Mouse (Mus musculus): Measurements from ENCODE around the gene Rsph10b.

The Rsph10b gene

DNA sequence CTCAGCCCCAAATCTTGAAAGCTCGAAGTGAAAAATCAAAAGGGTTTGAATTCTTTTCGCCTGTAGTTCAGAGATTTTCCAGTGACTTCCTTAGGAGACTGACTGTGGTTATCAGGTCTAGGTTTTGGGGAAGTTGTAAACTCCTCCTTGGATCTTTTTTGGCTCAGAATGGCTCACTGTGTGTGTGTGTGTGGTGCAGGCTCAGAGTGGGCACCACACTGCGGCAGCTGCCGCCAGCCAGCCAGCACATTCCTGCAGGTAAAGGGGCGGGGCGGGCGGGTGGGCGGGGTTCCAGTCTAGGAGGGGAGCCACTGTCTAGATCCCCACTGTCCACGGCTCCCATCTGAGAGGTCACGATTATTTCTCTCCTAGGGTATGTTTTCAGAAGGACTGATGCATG, 8.8 kb downstream of the Rsph10b start:
- DNase-seq, result no peak

DNA sequence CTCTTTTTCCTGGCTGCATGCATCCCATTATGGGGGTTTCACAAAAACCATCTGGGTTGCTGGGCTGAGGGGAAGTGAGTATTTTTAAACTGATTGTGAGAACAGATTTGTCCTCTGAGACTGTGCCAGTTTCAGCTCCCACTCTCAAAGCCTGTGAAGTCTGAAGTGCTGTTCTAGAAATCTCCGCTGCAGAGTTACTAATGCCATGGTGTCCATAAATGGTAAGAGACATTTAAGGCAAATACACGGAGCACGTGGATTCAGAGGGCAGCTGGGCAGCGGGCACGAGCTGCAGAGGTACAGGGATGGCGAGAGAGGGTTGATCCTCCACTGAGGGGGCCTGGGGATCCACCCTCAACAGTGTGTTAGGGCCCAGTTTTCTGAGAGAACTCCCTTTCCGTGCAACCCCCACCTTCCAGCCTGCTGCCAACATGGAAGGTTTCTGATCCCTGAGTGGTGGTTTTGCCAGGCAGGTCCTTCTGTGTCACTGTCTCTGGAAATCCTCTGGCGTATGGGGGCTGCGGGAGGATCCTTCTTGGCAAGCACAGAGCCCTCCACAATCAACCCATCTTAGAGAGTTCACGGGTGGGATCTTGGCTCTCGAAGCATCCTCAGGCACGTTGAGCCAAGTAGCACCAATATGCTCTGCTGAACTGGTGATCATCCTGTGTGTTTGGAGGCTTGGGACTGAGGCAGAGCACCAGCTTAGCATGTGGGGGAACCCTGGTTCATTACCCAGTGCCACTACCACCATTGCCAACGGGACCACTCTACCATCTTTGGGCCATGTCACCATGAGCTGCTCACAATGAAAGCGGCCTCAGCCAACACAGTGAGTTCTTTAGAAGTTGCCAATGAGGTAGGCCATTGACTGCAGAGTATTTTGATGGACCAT, 10.6 kb downstream of the Rsph10b start:
- no peak for DNase-seq

DNA sequence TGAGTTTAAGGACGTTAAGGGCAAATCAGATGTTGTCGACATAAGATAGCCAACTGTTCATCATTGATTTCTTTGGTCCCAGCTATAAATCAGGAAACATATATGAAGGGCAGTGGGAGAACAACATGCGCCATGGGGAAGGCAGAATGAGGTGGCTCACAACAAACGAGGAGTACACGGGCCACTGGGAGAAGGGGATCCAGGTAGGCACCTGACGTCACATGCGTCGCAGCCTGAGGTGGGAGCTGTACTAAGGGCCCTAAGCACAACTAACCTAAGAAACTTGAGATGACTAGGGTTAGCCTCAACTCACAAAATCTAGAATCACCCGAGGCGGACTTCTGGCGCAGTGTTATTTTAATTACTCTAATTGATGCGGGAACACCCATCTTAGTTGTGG, 15.5 kb downstream of the Rsph10b start:
- DNase-seq, result no peak

DNA sequence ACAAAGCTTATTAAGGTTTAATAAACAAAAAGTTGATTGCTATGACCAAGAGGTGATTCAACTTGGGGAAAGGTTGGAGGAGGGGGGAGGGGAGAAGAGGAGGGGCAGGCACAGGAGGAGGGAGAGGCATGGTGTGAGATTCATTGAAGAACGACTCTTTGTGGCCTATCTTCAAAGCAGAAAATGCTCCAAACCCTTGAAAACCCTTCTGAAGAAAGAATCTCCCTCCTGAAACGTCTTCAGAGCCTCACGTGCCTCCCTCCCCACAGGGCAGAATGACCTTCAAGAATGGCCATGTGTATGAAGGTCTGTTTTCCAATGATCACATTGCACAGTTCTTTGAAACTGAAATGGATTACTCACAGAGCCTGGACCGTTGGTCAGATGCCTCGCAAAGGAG, 17.2 kb downstream of the Rsph10b start:
- DNase-seq, result no peak

DNA sequence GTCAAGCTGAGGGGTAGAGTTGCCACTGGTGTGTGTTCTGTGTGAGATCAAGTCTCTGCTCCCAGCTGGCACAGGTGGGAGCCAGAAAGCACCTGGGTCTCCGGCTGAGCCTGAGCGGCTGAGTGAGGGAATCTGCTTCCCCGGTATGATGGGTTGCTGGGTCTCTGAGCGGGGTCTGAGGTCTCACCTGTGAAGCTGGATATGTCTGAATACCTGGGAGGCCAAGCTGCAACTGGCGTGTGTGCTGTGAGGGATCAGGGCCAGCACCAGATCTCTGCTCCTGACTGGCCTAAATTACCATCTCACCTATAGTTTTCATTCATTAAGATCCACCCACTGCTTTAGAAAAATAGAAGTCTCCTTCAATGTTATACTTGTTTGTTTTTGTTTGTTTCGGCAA, 24.3 kb downstream of the Rsph10b start:
- DNase-seq, result no peak

DNA sequence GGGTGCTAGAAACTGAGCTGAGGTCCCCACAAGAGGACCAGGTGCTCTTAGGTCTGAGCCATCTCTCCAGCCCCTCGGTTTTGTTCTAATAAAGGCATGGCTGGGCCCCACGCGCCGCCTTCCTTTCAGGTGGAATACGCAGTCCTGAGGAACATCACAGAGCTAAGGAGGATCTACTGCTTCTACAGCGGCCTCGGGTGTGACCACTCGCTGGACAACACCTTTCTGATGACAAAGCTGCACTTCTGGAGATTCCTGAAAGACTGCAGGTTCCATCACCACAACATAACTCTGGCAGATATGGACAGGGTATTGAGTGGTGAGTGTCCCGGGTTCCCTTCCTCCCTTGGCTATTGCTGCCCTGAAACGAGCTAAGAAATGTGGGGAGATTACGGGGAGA, 26.7 kb downstream of the Rsph10b start:
- no peak for DNase-seq

DNA sequence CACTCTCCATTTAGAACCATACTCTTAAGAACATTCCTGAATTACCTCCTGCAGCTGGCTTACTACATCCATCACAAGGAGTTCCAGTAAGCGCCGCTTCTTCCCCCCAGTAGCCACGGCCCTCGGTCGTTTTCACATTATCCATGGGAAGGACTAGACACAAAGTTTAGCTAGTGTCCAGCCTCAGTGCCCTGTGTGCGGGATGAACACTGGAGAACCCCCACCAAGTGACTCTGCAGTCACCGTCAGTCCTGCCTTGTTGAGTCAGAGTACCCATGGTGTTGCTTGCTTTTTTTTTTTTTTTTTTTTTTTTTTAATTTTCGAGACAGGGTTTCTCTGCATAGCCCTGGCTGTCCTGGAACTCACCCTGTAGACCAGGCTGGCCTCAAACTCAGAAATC, 28.3 kb downstream of the Rsph10b start:
- DNase-seq, result no peak

DNA sequence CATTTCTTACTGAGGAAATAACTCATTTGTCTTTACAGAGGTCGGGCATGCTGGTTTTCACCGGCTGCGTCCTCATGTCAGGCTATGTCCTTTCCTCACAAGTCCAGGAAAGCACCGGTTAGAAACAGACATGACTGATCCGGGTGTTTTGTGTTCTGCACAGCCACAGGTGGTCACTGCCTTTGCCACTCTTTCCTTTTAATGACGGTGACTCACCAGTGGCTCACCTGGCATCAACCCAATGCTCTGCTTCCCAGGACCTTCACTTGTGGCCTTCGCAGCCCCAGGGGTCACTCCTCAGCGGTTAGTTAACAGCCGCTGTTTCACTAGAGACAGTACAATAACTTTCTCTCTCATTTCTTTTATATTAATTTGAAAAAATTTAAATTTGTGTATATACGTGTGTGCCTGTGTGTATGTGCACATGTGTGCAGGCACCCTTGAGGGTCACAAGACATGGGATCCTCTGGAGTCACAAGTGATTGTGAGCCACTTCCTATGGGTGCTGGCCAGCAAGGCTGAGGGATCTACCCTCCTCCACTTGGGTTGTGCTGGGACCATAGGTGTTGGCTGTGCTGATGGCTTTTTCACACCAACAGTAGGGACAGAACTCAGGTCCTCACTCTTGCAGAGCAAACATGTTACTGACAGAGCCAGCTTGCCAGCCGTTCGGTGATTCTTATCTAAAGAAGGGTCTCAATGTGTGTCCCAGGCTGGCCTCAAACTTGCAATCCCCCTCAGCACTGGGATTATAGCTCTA, 32.9 kb downstream of the Rsph10b start:
- DNase-seq, result no peak

DNA sequence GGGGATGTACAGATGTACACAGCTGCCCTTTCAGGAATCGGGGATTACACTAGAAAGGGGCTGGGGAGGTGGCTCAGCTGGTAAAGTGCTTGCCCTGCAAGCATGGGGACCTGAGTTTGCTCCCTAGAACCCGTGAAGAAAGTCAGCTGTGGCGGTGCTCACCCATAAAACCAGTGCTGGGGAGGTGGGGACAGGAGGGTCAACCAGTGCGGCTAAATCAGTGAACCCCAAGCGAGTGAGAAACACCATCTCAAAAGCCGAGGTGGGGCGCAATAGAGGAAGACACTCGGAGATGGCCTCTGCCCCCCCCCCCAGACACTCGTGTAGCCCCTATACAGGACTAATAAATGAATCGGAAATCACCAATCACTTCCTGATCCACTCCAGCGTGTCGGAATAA, 33.8 kb downstream of the Rsph10b start:
- no peak for DNase-seq

DNA sequence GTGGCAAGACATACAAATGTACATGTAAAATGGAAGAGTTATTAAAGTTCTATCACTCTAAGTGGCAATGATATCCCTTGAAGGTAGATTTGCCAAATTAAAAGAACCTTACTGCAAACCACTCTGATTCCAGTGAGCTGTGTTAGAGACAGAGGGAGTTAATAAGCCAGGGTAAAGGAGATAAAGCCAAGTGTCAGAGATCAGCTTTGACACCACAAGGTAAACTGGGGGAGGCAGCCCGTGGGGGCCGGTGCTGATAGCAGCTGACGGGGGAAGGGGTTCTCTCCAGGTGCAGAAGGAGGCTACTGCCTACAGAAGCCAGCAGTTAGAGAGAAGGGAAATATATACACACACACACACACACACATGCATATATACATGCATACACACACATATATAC, 39.8 kb downstream of the Rsph10b start:
- no peak for DNase-seq

DNA sequence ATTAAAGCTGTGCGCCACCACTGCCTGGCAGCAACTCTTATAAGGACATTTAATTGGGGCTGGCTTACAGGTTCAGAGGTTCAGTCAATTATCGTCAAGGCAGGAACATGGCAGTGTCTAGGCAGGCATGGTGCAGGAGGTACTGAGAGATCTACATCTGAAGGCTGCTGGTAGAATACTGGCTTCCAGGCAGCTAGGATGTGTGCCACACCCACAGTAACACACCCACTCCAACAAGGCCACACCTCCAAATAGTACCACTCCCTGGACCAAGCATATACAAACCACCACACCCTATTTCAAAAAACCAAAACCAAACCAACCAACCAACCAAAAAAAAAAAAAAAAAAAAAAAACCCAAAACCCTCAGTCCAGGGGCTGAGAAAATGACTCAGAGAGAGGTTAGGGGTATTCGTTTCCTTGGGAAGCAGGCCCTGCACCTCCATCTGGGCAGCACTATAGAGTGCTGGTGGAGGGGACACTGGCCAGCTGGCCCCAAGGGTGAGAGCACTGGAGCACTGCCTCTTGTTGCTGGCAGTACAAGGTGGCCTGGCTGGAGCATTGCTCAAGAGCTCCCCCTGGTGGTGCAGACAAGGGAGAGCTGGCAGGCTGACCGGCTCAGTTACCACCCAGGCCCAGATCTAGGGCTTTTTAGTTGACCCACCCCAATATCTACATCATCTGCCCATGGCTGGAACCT, 42.2 kb downstream of the Rsph10b start:
- DNase-seq, result peak; percentile 47

DNA sequence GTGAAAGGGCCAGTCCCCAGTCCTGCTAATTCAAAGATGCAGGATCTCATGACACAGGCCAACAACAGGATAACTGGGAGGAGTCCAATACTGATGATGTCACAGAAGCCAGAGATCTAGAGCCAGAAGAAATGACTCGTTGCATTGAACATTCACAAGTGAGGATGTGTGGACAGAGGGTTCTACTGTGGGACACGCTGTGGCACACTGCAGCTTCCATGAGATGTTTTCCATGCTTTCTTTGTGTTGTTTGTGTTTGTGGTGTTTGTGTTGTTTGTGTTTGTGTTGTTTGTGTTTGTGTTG, 42.7 kb downstream of the Rsph10b start:
- DNase-seq, result no peak

DNA sequence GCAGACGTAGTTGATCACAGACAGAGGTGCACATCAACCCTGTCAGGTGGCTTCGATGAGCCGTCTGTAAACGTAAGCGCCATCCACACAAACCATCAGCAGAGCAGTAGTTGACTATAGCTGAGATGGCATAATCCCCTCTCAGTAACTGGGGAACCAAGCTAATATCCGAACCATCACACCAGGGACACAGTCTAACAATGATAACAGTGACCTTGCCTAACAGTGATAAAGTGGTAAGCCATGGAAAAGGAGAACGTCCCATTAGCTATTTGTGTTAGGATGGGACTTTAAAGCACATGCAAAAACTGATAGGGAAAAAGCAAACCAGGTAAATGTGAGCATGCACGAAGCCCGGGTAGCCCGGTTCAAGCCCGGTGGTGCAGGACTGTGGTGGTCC, 43.4 kb downstream of the Rsph10b start:
- no peak for DNase-seq

DNA sequence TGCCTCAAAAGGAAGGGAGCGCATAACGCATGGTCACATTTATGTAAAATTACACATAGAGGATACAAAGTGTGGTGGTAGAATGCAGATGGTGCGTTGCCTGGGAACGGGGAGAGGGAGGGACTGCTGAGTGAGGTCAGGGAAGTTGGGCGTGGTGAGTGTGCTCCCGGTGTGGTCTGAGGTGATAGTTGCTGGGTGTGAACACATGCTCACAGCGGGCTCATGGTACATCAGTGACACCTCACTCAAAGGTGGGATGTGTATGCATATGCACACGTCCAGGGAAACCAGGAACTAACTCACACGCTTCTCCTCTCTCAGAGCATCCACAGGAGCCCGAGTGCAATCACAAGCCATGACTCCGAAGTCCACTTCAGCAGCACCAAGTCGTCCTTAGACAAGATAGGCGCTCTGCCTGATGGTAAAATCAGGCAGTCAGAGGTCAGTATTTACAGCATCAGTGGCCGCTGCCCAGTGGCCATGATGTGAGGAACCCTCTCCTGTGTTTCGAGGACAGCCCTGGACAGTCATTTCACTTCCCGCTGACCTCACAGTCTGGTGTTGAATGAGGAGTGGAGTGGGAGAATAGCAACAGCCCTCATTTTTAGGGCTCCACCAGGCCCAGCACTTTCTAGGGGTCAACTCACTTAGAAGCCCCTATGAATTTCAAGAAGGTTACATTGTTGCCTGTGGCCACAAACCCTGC, 44.0 kb downstream of the Rsph10b start:
- DNase-seq, result no peak

DNA sequence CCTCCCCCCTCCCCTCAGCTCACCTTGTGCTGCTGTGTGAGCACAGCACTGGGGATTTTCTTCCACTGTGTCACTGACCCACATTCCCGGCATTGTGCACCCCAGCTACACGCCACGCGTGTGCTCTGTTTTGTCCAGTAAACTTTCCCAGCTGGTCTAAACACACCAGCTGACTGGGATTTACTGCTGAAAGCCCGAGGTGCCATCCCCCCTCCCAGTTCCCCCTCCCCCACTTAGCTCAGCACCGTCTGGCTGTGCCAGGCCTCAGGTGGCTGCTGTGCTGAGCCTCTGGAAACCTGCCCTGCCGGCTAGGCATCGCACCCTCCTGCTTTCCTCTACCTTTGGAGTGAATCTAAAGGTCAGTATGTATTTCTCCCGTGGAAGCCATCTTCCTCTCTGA, 48.0 kb downstream of the Rsph10b start:
- no peak for DNase-seq

DNA sequence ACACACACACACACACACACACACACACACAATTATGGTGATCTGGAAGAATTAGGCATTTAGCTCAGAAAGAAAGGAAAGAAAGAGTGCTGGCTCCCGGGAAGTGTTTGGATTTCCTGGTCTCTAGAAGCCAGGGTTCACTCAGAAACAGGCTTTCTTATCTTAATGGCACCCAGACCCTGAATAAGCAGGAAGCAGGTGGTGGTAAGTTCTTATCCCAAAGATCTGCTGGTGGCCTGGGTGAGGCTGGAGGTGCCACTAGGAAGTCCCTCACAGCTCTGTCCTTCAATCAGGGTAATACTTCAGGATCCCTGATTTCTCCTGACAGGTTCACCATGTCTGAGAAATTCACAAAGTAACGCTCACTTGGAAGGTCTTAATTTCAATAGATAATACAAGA, 49.5 kb downstream of the Rsph10b start:
- no peak for DNase-seq

DNA sequence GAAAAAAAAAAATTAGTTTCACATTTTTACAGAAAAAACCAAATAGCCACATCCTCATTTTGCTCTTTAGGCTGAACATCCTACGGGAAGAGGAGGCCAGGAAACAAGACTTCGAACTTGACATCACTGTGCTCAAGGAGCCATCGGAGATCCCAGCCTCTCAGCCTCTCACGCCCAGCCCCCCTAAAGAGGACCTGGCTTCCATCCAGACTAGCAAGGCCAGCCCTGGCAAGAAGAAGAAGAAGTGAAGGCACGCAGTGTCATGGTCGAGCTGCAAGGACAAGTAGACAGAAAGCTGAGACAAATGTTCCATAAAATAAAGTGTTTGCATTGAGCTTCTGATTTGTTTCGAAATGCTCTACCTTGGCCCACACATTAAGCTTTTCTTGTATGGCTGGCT, 52.5 kb downstream of the Rsph10b start:
- DNase-seq, result no peak

DNA sequence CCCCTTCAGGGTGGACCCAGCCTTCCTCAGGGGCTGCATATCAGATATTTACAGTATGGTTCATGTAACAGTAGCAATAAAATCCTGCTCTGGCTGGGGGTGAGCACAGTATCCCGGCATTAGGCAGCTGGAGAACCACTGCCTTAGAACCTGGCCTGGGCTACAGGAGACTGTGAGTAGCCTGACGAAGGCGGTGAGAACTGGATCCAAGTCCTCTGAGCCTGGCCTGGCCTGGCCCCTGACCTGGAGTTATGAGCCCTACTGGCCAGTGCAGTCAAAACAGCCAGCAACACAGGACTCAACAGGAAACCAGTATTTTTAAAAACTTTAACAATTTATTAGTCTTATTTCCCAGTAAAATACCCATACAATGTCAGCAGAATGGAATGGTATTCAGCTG, 54.8 kb downstream of the Rsph10b start:
- DNase-seq, result no peak

DNA sequence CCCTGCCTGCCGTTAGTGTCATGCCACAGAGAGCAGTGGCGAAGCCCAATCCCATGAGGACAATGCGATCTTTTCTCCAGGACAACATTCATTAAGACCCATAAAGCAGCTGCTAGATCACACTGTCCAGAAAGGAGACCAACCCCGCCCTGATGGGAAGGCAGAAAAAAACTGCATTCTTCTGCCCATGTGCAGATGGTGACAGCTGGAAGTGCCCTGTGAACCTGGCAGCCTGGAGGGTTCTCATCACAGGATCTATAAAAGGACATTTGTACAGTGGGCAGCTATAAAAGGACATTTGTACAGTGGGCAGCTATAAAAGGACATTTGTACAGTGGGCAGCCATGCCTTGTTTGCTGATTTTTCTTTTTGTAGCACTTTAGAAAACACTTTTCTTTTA, 56.2 kb downstream of the Rsph10b start:
- no peak for DNase-seq

DNA sequence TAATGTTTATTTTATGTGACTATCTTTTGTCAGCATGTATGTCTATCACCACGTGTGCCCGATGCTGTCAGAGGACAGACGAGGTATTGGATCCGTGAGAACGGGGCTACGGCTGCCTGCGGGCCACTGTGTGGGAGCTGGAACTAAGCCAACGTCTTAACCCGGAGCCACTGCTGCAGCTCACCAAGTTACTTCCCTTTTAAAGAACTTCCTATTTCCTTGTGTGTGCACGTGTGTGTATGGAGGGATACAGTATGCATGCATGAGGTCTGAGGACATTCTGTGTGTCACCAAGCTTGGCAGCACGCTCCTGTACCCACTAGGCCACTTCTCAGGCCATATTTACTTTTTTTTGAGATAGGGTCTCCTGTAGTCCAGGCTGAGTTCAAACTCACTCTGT, 57.3 kb downstream of the Rsph10b start:
- no peak for DNase-seq

DNA sequence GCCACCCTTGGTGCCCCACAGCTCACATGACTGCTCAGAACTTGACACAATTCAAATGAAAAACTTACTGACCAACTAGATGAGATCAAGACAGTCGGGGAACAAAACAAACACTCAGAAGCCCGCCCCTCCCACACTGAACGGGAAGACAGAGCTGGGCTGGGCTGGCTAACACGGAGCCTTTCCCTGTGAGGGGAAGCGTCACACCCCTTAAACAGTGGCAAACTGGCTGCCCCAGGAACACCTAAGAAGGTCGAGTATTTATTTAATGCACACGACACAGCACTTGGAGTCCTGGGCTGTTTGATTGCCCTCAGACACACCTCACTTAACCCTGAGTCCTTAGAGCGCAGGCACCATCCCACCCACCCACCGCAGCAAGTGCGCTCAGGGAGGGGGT, 59.8 kb downstream of the Rsph10b start:
- DNase-seq, result no peak

DNA sequence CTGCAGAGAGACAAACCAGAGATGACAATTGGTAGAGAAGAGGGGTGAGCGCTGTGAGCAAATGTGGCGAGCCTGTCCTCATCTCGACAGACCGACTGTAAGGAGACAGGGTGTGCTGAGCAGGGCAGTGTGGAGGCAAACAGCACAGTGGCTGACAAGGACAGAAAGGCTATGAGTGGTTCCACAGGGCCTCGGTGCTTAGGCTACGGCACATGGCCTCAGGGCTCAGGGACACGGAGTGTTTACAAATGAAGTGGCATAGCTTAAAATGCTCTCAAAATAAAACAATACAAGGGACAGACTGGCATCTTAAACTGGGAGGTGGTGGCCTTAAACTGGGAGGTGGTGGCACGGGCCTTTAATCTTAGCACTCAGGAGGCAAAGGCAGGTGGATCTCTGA, 60.4 kb downstream of the Rsph10b start:
- DNase-seq, result no peak

DNA sequence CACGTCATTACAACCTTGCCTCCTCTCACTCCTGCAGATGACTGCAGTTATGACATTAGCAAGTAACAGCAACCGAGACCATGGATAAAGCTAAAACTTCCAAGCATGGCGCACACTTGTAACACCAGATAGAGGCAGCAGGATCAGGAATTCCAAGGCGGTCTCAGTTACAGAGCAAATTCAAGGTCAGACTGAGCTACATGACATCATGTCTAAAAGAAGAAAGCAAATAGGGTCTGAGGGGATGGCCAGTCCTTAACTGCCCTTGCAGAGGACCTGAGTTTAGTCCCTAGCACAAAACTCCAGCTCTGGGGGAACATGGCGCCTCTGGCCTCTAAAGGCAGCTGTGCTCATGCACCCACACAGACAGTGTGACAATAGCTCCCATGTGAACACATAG, 61.0 kb downstream of the Rsph10b start:
- DNase-seq, result no peak

Measured in thymus, postnatal 25 days (tissue).